Mouse (Mus musculus): Measurements from ENCODE around the gene Dnase2b.

DNA sequence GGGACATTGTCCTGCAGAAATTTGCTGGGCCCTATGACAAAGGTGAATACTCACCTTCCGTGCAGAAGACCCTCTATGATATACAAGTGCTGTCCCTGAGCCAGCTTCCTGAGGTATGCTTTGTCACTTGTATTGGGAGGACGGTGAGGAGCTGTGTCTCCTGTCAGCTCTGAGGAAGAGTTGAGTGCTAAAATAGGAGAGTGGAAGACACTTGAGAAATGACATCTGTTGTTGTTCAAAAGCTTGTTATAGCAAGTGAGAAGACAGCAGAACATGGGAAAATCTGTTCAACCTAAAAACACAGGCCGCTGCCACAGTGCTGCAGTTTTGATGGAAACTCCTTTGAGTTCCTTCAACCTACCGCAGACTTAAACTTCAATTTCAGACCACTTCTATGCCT lies 10.4 kb upstream of the Dnase2b start:
- no peak for TF ChIP-seq GATA1 (IDR thresholded peaks at IDR 0.05; ENCODE audit: low read length)
- TF ChIP-seq TAL1 (IDR thresholded peaks at IDR 0.05; ENCODE audit: low read length): no peak

Measured in erythroblast, embryonic 14.5 days (primary cell).